Mouse (Mus musculus) CH12.LX (cell line): ENCODE results near the gene Dnajc7. TPM values are rescaled to one million over a fixed set of nuclear protein-coding genes. Genes with fewer than 3 reads are reported as not detected.

Experiments
- DNase-seq: peaks from one replicate; pipeline ENCODE4 v3.0.0-alpha.2; 2013; ENCODE audit errors: extremely low read depth
- H3K27ac ChIP-seq: 2 replicates; pipeline ENCODE4 v1.5.1; 2012; ENCODE audit warnings: low read depth, mild to moderate bottlenecking, control low read depth, moderate library complexity; ENCODE audit not compliant: insufficient read depth
- H3K27me3 ChIP-seq: replicated peaks from 2 replicates; pipeline ENCODE3; 2012; ENCODE audit warnings: inconsistent platforms
- H3K36me3 ChIP-seq, 2 experiments: replicated peaks in 1 of 2; 2 replicates each; pipeline versions ENCODE3 to v1.6.1; 2012; ENCODE audit warnings: inconsistent platforms in 1 of 2, low read length in 1 of 2, mild to moderate bottlenecking in 1 of 2, mixed read lengths in 1 of 2, moderate library complexity in 1 of 2; ENCODE audit not compliant: control insufficient read depth in 1 of 2, insufficient read depth in 1 of 2
- H3K4me1 ChIP-seq, 2 experiments: 2 replicates each; pipeline ENCODE4 v1.6.1; 2012; ENCODE audit warnings: inconsistent platforms in 1 of 2, moderate library complexity in 1 of 2; ENCODE audit not compliant: insufficient read depth in 2 of 2, control insufficient read depth in 1 of 2
- H3K4me2 ChIP-seq: 2 replicates; pipeline ENCODE4 v1.6.1; 2012; ENCODE audit warnings: low read depth, mild to moderate bottlenecking, control low read depth; ENCODE audit not compliant: poor library complexity, insufficient read depth, severe bottlenecking
- H3K4me3 ChIP-seq, 3 experiments: fragments of 150-350 bp in 1 of 3; sonication (generic) in 1 of 3; replicated peaks in 1 of 3; 2 replicates each; pipeline versions ENCODE3 to v1.5.1; 2011 to 2012; ENCODE audit warnings: low read depth in 2 of 3, low read length in 2 of 3, mild to moderate bottlenecking in 2 of 3, moderate library complexity in 2 of 3, control low read depth in 1 of 3, improper control_type of control experiment in 1 of 3, inconsistent platforms in 1 of 3, mixed read lengths in 1 of 3; ENCODE audit not compliant: poor library complexity in 1 of 3
- H3K79me2 ChIP-seq: replicated peaks from 2 replicates; pipeline ENCODE4 v1.6.1; 2012; ENCODE audit warnings: mild to moderate bottlenecking, moderate library complexity; ENCODE audit not compliant: control insufficient read depth, poor library complexity, insufficient read depth, severe bottlenecking; ENCODE audit errors: extremely low read depth
- H3K9ac ChIP-seq: 2 replicates; pipeline ENCODE4 v1.6.1; 2012; ENCODE audit warnings: low read depth, mild to moderate bottlenecking, control low read depth, moderate library complexity; ENCODE audit not compliant: insufficient read depth
- H3K9me3 ChIP-seq: replicated peaks from 2 replicates; pipeline ENCODE3; 2012; ENCODE audit warnings: low read length, inconsistent platforms, mixed read lengths
- BHLHE40 ChIP-seq: IDR thresholded peaks from 2 replicates; pipeline ENCODE4 v1.6.1; 2011; ENCODE audit warnings: mild to moderate bottlenecking, low read depth, low read length, improper control_type of control experiment
- ETS1 ChIP-seq: conservative IDR thresholded peaks from 2 replicates; pipeline ENCODE4 v1.6.1; 2012; ENCODE audit warnings: low read depth, mild to moderate bottlenecking, inconsistent platforms, low read length, improper control_type of control experiment, moderate library complexity
- GABPA ChIP-seq: IDR thresholded peaks from 2 replicates; pipeline ENCODE4 v1.6.1; 2012; ENCODE audit warnings: low read depth, low read length, improper control_type of control experiment, inconsistent platforms; ENCODE audit not compliant: insufficient replicate concordance
- HCFC1 ChIP-seq: IDR thresholded peaks from 2 replicates; pipeline ENCODE4 v1.6.1; 2012; ENCODE audit warnings: low read depth, mild to moderate bottlenecking, inconsistent platforms, low read length, improper control_type of control experiment
- JUN ChIP-seq: IDR thresholded peaks from 2 replicates; pipeline ENCODE4 v1.6.1; 2011; ENCODE audit warnings: low read depth, mild to moderate bottlenecking, low read length, improper control_type of control experiment, moderate library complexity; ENCODE audit not compliant: insufficient read depth
- KAT2A ChIP-seq: IDR thresholded peaks from 2 replicates; pipeline ENCODE4 v1.6.1; 2012; ENCODE audit warnings: low read length, improper control_type of control experiment, inconsistent platforms; ENCODE audit not compliant: insufficient replicate concordance
- MEF2A ChIP-seq: IDR thresholded peaks from 2 replicates; pipeline ENCODE4 v1.6.1; 2014; ENCODE audit warnings: low read depth, mild to moderate bottlenecking, inconsistent platforms, low read length, improper control_type of control experiment, borderline replicate concordance
- MYC ChIP-seq: IDR thresholded peaks from 2 replicates; pipeline ENCODE4 v1.6.1; 2011; ENCODE audit warnings: low read depth, mild to moderate bottlenecking, improper control_type of control experiment, low read length
- NRF1 ChIP-seq: IDR thresholded peaks from 2 replicates; pipeline ENCODE4 v1.6.1; 2014; ENCODE audit warnings: low read depth, mild to moderate bottlenecking, inconsistent platforms, low read length, improper control_type of control experiment, moderate library complexity
- PAX5 ChIP-seq: IDR thresholded peaks from 2 replicates; pipeline ENCODE4 v1.6.1; 2012; ENCODE audit warnings: low read length, inconsistent platforms, mixed read lengths
- POLR2A ChIP-seq: IDR thresholded peaks from 2 replicates; pipeline ENCODE4 v1.6.1; 2011; ENCODE audit warnings: low read depth, mild to moderate bottlenecking, improper control_type of control experiment, low read length
- SIN3A ChIP-seq: IDR thresholded peaks from 2 replicates; pipeline ENCODE4 v1.6.1; 2012; ENCODE audit warnings: low read length, improper control_type of control experiment, inconsistent platforms
- UBTF ChIP-seq: IDR thresholded peaks from 2 replicates; pipeline ENCODE4 v1.6.1; 2012; ENCODE audit warnings: low read depth, mild to moderate bottlenecking, inconsistent platforms, low read length, improper control_type of control experiment, moderate library complexity
- ZNF384 ChIP-seq: IDR thresholded peaks from 2 replicates; pipeline ENCODE4 v1.6.1; 2012; ENCODE audit warnings: low read depth, low read length, improper control_type of control experiment, inconsistent platforms
- dilution Hi-C: fragments of 300-500 bp; cut with MboI; formaldehyde crosslinking; loops from 2 replicates; pipeline ENCODE4 v1.14.3; 2020; ENCODE audit warnings: low sequenced_read_pairs; ENCODE audit not compliant: extremely low pct_unique_long_range_greater_than_20kb, extremely low pct_ligation_motif_present
- in situ Hi-C: fragments of 300-500 bp; cut with MboI; formaldehyde crosslinking; loops from 3 replicates; pipeline ENCODE4 v1.14.3; 2019; ENCODE audit warnings: low sequenced_read_pairs, low pct_ligation_motif_present, low pct_unique_long_range_greater_than_20kb, mixed read lengths
- polyA plus RNA-seq: library from polyadenylated mRNA; unstranded; fragments of >175 nt; gene quantifications from 2 replicates; pipeline ENCODE4 v1.2.1, GENCODE M21; 2012; ENCODE audit warnings: low read depth; ENCODE audit not compliant: insufficient read length
- total RNA-seq, 2 experiments: library from RNA; depleted of rRNA; stranded (reverse); fragments of 300-350 nt in 1 of 2; fragments of >200 nt in 1 of 2; gene quantifications; 2 replicates each; pipeline ENCODE4 v1.2.3; 2012 to 2014

Gene Dnajc7
- total and polyA plus RNA-seq, 3 experiments = 123 to 455 (median 249) TPM

GRCm38 (mm10) chr11:100564703-100565102, 55.3 kb downstream of the Dnajc7 start:
- H3K4me2 ChIP-seq = no peak overlapping the region
- no peak for TF ChIP-seq JUN
- H3K27ac ChIP-seq = no peak overlapping the region
- H3K4me3 ChIP-seq = no peak overlapping the region
- no peaks in the 10 kb centered on the region for H3K79me2 ChIP-seq
- H3K27me3 ChIP-seq = no peaks in the 10 kb centered on the region
- H3K4me1 ChIP-seq = peaks cover 19 to 36% of the 10 kb centered on the region in 2 experiments
- DNase-seq = no peak
- H3K9ac ChIP-seq = no peak overlapping the region
- dilution Hi-C loops = no loop called here
- no peaks in the 10 kb centered on the region for H3K9me3 ChIP-seq
- H3K36me3 ChIP-seq = peaks cover 0 to 2% of the 10 kb centered on the region in 2 experiments
- in situ Hi-C loops = no loop called here

- Histone ChIP-seq H3K36me3 (peaks cover 0 to 2% of the 10 kb centered on the region in 2 experiments), H3K79me2 (no peaks in the 10 kb centered on the region), H3K27ac (no peak overlapping the region), H3K4me3 (no peak overlapping the region), H3K27me3 (no peaks in the 10 kb centered on the region), H3K9me3 (no peaks in the 10 kb centered on the region), H3K9ac (no peak overlapping the region), H3K4me1 (peaks cover 19 to 32% of the 10 kb centered on the region in 2 experiments), H3K4me2 (no peak overlapping the region)
- no peak for TF ChIP-seq KAT2A
- no peak for TF ChIP-seq JUN
- no peak for TF ChIP-seq NRF1
- TF ChIP-seq MEF2A = no peak
- TF ChIP-seq GABPA = no peak
- no peak for TF ChIP-seq MYC
- no peak for TF ChIP-seq ETS1
- in situ Hi-C loops = no loop called here
- dilution Hi-C loops = no loop called here
- DNase-seq = no peak
These were observed 55.7 kb downstream of the Dnajc7 start for GRCm38 (mm10) chr11:100564297-100564696.

GRCm38 (mm10) chr11:100561748-100562147, 58.2 kb downstream of the Dnajc7 start:
- Histone ChIP-seq H3K9me3 (no peaks in the 10 kb centered on the region), H3K4me1 (peaks cover 3 to 9% of the 10 kb centered on the region in 2 experiments; a peak in 3 of 4 replicates), H3K27me3 (peaks cover 5% of the 10 kb centered on the region), H3K4me2 (no peak overlapping the region), H3K9ac (no peak overlapping the region), H3K36me3 (peaks cover 0 to 2% of the 10 kb centered on the region in 2 experiments), H3K27ac (no peak overlapping the region), H3K4me3 (no peak overlapping the region), H3K79me2 (no peaks in the 10 kb centered on the region)
- in situ Hi-C loops = no loop called here
- no peak for TF ChIP-seq UBTF
- TF ChIP-seq ZNF384 = no peak
- no peak for TF ChIP-seq POLR2A
- no peak for TF ChIP-seq JUN
- no peak for TF ChIP-seq PAX5
- no peak for TF ChIP-seq HCFC1
- no peak for TF ChIP-seq SIN3A
- no peak for TF ChIP-seq MEF2A
- no peak for TF ChIP-seq BHLHE40
- TF ChIP-seq GABPA = no peak
- dilution Hi-C loops = no loop called here
- DNase-seq = no peak
